Mouse (Mus musculus): ENCODE results near the gene Erh. TPM values are rescaled to one million over a fixed set of nuclear protein-coding genes. Genes with fewer than 3 reads are reported as not detected.

Gene Erh
- polyA plus RNA-seq, 1 experiment: 101 TPM

- H3K27ac ChIP-seq (ENCODE audit: control insufficient read depth, insufficient read depth, low read depth, low read length): no peak overlapping the region
- H3K4me1 ChIP-seq (ENCODE audit: control insufficient read depth, insufficient read depth, low read length): no peaks in the 10 kb centered on the region
- H3K4me3 ChIP-seq (ENCODE audit: control insufficient read depth, low read depth, low read length): no peak overlapping the region
- no peaks in the 10 kb centered on the region for H3K36me3 ChIP-seq (ENCODE audit: control insufficient read depth, insufficient read depth, low read length)
- TF ChIP-seq CTCF (IDR thresholded peaks at IDR 0.05; ENCODE audit: control insufficient read depth, insufficient read depth, insufficient replicate concordance, low read depth, low read length): no peak
- TF ChIP-seq POLR2A (IDR thresholded peaks at IDR 0.05; ENCODE audit: control insufficient read depth, low read depth, low read length): no peak
- H3K27me3 ChIP-seq (ENCODE audit: control insufficient read depth, insufficient read depth, low read length): no peaks in the 10 kb centered on the region
Measured at GRCm38 (mm10) chr12:80653951-80654658, 10.0 kb upstream of the Erh start.

- Histone ChIP-seq H3K36me3 (ENCODE audit: control insufficient read depth, insufficient read depth, low read length) (peaks cover 2% of the 10 kb centered on the region), H3K27me3 (ENCODE audit: control insufficient read depth, insufficient read depth, low read length) (no peaks in the 10 kb centered on the region), H3K4me3 (ENCODE audit: control insufficient read depth, low read depth, low read length) (peak overlapping the region; percentile 24; the same call in 1 of the 2 replicates), H3K4me1 (ENCODE audit: control insufficient read depth, insufficient read depth, low read length) (no peaks in the 10 kb centered on the region; the same call in 1 of the 2 replicates), H3K27ac (ENCODE audit: control insufficient read depth, insufficient read depth, low read depth, low read length) (no peak overlapping the region)
- TF ChIP-seq POLR2A (IDR thresholded peaks at IDR 0.05; ENCODE audit: control insufficient read depth, low read depth, low read length) (no peak), CTCF (IDR thresholded peaks at IDR 0.05; ENCODE audit: control insufficient read depth, insufficient read depth, insufficient replicate concordance, low read depth, low read length) (no peak)
Measured at GRCm38 (mm10) chr12:80646377-80646776, 2.2 kb upstream of the Erh start.

- Histone ChIP-seq H3K27me3 (ENCODE audit: control insufficient read depth, insufficient read depth, low read length) (no peaks in the 10 kb centered on the region), H3K36me3 (ENCODE audit: control insufficient read depth, insufficient read depth, low read length) (peaks cover 2% of the 10 kb centered on the region), H3K27ac (ENCODE audit: control insufficient read depth, insufficient read depth, low read depth, low read length) (peak overlapping the region; percentile 90), H3K4me1 (ENCODE audit: control insufficient read depth, insufficient read depth, low read length) (no peaks in the 10 kb centered on the region; the same call in 1 of the 2 replicates), H3K4me3 (ENCODE audit: control insufficient read depth, low read depth, low read length) (peak overlapping the region; percentile 93)
- no peak for TF ChIP-seq CTCF (IDR thresholded peaks at IDR 0.05; ENCODE audit: control insufficient read depth, insufficient read depth, insufficient replicate concordance, low read depth, low read length)
- TF ChIP-seq POLR2A (IDR thresholded peaks at IDR 0.05; ENCODE audit: control insufficient read depth, low read depth, low read length): no peak
Measured at GRCm38 (mm10) chr12:80644506-80644868, 346 bp upstream of the Erh start.

- Histone ChIP-seq H3K4me3 (ENCODE audit: control insufficient read depth, low read depth, low read length) (peak overlapping the region; percentile 93), H3K36me3 (ENCODE audit: control insufficient read depth, insufficient read depth, low read length) (peaks cover 2% of the 10 kb centered on the region), H3K27ac (ENCODE audit: control insufficient read depth, insufficient read depth, low read depth, low read length) (peak overlapping the region; percentile 80), H3K4me1 (ENCODE audit: control insufficient read depth, insufficient read depth, low read length) (no peaks in the 10 kb centered on the region; the same call in 1 of the 2 replicates), H3K27me3 (ENCODE audit: control insufficient read depth, insufficient read depth, low read length) (no peaks in the 10 kb centered on the region)
- peak; percentile 73; the same call in 1 of the 2 replicates for TF ChIP-seq CTCF (IDR thresholded peaks at IDR 0.05; ENCODE audit: control insufficient read depth, insufficient read depth, insufficient replicate concordance, low read depth, low read length)
- TF ChIP-seq POLR2A (IDR thresholded peaks at IDR 0.05; ENCODE audit: control insufficient read depth, low read depth, low read length): no peak
Measured at GRCm38 (mm10) chr12:80642725-80643692, 1.1 kb downstream of the Erh start.

GRCm38 (mm10) chr12:80631790-80632189, 12.4 kb downstream of the Erh start:
- no peak for TF ChIP-seq CTCF (IDR thresholded peaks at IDR 0.05; ENCODE audit: control insufficient read depth, insufficient read depth, insufficient replicate concordance, low read depth, low read length)
- TF ChIP-seq POLR2A (IDR thresholded peaks at IDR 0.05; ENCODE audit: control insufficient read depth, low read depth, low read length): no peak
- Histone ChIP-seq H3K4me1 (ENCODE audit: control insufficient read depth, insufficient read depth, low read length) (no peaks in the 10 kb centered on the region), H3K36me3 (ENCODE audit: control insufficient read depth, insufficient read depth, low read length) (no peaks in the 10 kb centered on the region; the same call in none of the 2 replicates), H3K4me3 (ENCODE audit: control insufficient read depth, low read depth, low read length) (no peak overlapping the region), H3K27ac (ENCODE audit: control insufficient read depth, insufficient read depth, low read depth, low read length) (no peak overlapping the region), H3K27me3 (ENCODE audit: control insufficient read depth, insufficient read depth, low read length) (no peaks in the 10 kb centered on the region)

- H3K36me3 ChIP-seq (ENCODE audit: control insufficient read depth, insufficient read depth, low read length): no peaks in the 10 kb centered on the region
- TF ChIP-seq POLR2A (IDR thresholded peaks at IDR 0.05; ENCODE audit: control insufficient read depth, low read depth, low read length) (no peak), CTCF (IDR thresholded peaks at IDR 0.05; ENCODE audit: control insufficient read depth, insufficient read depth, insufficient replicate concordance, low read depth, low read length) (no peak)
- H3K4me3 ChIP-seq (ENCODE audit: control insufficient read depth, low read depth, low read length): no peak overlapping the region
- no peak overlapping the region for H3K27ac ChIP-seq (ENCODE audit: control insufficient read depth, insufficient read depth, low read depth, low read length)
- no peaks in the 10 kb centered on the region for H3K27me3 ChIP-seq (ENCODE audit: control insufficient read depth, insufficient read depth, low read length)
- no peaks in the 10 kb centered on the region for H3K4me1 ChIP-seq (ENCODE audit: control insufficient read depth, insufficient read depth, low read length)
Measured at GRCm38 (mm10) chr12:80620501-80620900, 23.6 kb downstream of the Erh start.
